Mouse (Mus musculus) kidney, adult 2 months (tissue): ENCODE measurements around the gene Plin4. TPM values are rescaled to one million over a fixed set of nuclear protein-coding genes. Genes with fewer than 3 reads are reported as not detected.

Source experiments
- DNase-seq: peaks from one replicate; pipeline ENCODE4 v3.0.0; 2021
- H3K27ac ChIP-seq: fragments of 200-500 bp; 2 replicates; pipeline ENCODE4 v1.5.1; 2012; ENCODE audit warnings: low read depth, low read length, control low read depth, inconsistent platforms; ENCODE audit not compliant: insufficient read depth
- H3K27me3 ChIP-seq: fragments of 200-500 bp; replicated peaks from 2 replicates; pipeline ENCODE4 v1.6.1; 2012; ENCODE audit warnings: mild to moderate bottlenecking, moderate library complexity, low read length, inconsistent platforms; ENCODE audit not compliant: control insufficient read depth, insufficient read depth
- H3K36me3 ChIP-seq: fragments of 200-500 bp; 2 replicates; pipeline ENCODE4 v1.6.1; 2012; ENCODE audit warnings: mild to moderate bottlenecking, moderate library complexity, low read length, inconsistent platforms; ENCODE audit not compliant: control insufficient read depth, insufficient read depth
- H3K4me1 ChIP-seq: fragments of 200-500 bp; 2 replicates; pipeline ENCODE4 v1.6.1; 2011; ENCODE audit warnings: low read length; ENCODE audit not compliant: control insufficient read depth, insufficient read depth
- H3K4me3 ChIP-seq: fragments of 200-500 bp; 2 replicates; pipeline ENCODE4 v1.5.1; 2011; ENCODE audit warnings: mild to moderate bottlenecking, low read depth, low read length, control low read depth; ENCODE audit not compliant: insufficient read depth
- CTCF ChIP-seq: fragments of 200-500 bp; conservative IDR thresholded peaks from 2 replicates; pipeline ENCODE4 v1.5.1; 2011; ENCODE audit warnings: low read depth, mild to moderate bottlenecking, control low read depth, low read length, moderate library complexity, mixed read lengths; ENCODE audit not compliant: insufficient read depth, insufficient read length
- POLR2A ChIP-seq: fragments of 200-500 bp; IDR thresholded peaks from one replicate; pipeline ENCODE4 v1.6.1; 2011; ENCODE audit warnings: low read depth, low read length, control low read depth
- WGBS: fragments of 180-500 bp; shearing (Covaris S2); methylation state at CpG from one replicate; pipeline ENCODE4 v1.1.7; 2018; 5-methylcytosine and 5-hydroxymethylcytosine counted together
- polyA plus RNA-seq: library from polyadenylated mRNA; depleted of rRNA; stranded (reverse); fragments of >200 nt; gene quantifications from 2 replicates; pipeline ENCODE4 v1.2.3, GENCODE M21; 2012

The Plin4 gene
- polyA plus RNA-seq, 1 experiment: 14.4 TPM

DNA sequence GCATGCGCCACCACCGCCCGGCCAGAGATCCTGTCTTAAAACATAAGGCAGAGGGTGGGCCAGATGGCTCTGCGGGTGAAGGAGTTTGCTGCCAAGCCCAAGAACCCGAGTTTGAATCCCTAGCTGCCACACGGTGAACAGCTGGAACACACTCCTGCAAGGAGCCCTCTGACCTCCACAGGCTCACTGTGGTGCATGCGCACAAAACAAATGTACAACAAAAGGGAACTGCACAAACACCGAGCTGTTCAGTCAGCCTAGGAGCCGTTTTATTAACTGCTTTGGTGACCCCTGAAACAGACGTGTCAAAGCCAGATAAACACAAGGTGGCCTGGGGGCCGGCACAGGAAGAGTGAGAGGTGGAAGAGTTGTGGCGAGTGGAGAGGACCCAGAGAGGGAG lies 9.8 kb upstream of the Plin4 start:
- no peaks in the 10 kb centered on the region for H3K27me3 ChIP-seq
- peak; percentile 40 for DNase-seq
- no peaks in the 10 kb centered on the region for H3K4me1 ChIP-seq
- WGBS: 38% methylated on average over 12 of the region's 12 CpGs
- TF ChIP-seq POLR2A (no peak), CTCF (0 out of 2 replicates have a peak, but pooled peaks have one; percentile 9)
- H3K4me3 ChIP-seq: no peak overlapping the region
- no peaks in the 10 kb centered on the region for H3K36me3 ChIP-seq
- H3K27ac ChIP-seq: peak overlapping the region; percentile 46; the same call in 1 of the 2 replicates

DNA sequence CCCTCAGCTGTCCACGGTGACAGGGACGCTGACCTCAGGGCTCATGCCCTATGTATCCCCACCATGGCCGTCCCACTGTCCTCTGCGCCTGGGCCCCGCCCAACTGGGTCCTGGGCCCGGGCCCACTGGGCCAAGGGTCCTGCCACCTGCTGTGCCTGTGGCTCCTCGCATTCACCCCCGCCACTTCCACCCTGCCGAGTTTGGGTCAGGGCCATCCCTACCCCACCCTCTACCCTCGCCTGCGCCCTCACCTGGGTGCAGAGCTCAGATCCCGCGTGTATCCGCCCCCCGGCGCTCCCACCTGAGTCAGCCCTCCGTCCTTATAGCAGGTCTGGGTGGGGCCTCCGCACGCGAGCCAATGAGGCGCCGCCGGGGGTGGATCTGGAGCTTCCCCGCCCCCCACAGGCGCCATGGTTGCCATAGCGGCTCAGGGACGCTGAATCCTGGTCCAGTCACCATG lies 7.7 kb upstream of the Plin4 start, which contains the start of gene Plin5:
Gene Plin5, minus strand, starts transcription at position 346 of the 460 bp plus-strand sequence.
- H3K27me3 ChIP-seq: no peaks in the 10 kb centered on the region
- no peak within 1 kb of the TSS for H3K27ac ChIP-seq
- peak; percentile 87 for DNase-seq

DNA sequence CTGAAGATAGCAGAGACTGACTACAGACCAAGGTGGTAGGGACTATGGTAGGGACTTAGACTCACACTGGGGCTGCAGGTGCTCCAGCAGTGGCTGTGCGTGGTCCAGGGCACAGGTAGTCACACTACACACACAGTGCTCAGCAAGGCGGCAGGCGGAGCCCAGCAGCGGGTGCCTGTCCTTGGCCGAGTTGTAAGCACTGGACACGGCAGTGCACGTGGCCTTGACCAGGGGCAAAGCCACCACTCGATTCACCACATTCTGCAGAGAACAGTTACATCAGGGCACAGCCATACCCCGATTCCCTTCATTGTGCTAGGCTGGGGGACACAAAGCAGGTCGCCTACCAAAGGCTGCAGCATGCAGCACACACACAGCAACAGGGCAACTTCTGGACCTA lies 6.6 kb upstream of the Plin4 start:
- TF ChIP-seq CTCF (no peak), POLR2A (no peak)
- DNase-seq: no peak
- no peaks in the 10 kb centered on the region for H3K36me3 ChIP-seq
- no peaks in the 10 kb centered on the region for H3K27me3 ChIP-seq
- H3K27ac ChIP-seq: no peak overlapping the region
- no peak overlapping the region for H3K4me3 ChIP-seq
- no peaks in the 10 kb centered on the region for H3K4me1 ChIP-seq
- 77% methylated on average over 10 of the region's 10 CpGs for WGBS

More for the DNA sequence above, 7.7 kb upstream of the Plin4 start, which contains the start of gene Plin5:
- Histone ChIP-seq H3K36me3 (no peaks in the 10 kb centered on the region), H3K4me1 (no peaks in the 10 kb centered on the region), H3K4me3 (peak within 1 kb of the TSS; percentile 34; the same call in 1 of the 2 replicates)
- 3% methylated on average over 27 of the region's 27 CpGs for WGBS
- no peak for TF ChIP-seq CTCF
- no peak for TF ChIP-seq POLR2A

DNA sequence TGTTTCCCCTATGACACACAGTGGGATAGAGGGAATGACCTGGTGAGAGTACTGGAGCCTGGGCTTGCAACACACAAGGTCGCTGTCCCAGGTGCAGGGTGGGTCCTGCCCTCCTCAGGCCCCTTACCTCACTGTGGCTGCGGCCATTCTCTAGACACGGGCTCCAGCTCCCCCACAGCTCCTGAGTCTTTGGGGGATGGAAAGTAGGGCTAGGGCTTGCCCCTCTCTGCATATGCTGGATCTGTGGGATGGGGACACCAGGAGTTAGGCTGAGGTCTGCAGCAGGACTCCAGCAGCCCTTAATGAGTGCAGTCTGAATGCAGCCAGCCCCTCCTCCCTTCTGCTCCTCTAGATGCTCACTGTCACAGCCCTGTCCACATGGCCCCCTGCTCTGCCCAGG lies 3.1 kb upstream of the Plin4 start:
- Histone ChIP-seq H3K36me3 (no peaks in the 10 kb centered on the region), H3K27ac (no peak overlapping the region), H3K4me3 (no peak overlapping the region), H3K4me1 (no peaks in the 10 kb centered on the region), H3K27me3 (no peaks in the 10 kb centered on the region)
- 85% methylated on average over 3 of the region's 3 CpGs for WGBS
- TF ChIP-seq CTCF (no peak), POLR2A (no peak)
- DNase-seq: no peak

DNA sequence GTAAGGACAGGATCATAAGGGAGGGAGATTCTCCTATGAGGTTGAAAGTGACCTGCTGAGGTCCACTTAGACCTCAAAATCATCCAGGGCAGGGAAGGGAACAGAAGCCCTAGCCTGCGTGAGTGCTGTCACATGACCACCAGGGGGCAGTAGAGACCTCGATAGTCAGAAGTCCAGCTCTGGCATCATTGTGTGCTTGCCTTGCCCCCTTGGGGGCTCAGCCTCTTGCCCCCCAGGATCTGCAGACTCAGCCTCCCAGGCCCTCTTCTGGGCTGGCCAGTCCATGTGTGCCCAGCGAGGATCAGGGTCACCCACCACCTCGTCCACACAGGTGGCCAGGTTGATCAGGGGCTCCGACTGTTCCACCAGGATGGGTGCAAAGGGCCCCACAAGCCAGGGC lies 2.3 kb upstream of the Plin4 start:
- TF ChIP-seq POLR2A (no peak), CTCF (peak; percentile 89)
- no peaks in the 10 kb centered on the region for H3K27me3 ChIP-seq

DNA sequence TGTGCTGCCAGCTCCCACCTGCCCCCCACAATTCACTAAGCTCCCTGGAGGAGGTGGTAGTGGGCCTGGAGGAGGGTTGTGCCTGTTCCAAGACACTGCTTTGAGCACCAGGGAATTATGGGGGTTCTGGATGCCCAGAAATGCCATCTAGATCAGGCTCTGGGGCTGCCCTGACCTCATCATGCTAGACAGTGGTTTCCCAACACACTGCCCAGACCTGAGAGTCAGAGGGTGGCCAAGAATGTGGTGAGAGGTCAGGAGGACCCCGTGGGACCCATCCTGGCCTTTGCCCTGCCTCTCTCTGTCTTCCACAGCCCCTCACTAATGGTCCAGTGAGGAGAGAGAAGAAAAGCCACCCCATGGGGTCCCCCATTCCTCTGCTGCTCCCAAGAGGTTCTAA lies 1.4 kb upstream of the Plin4 start:
- WGBS: 47% methylated on average over 1 of the region's 1 CpGs
- Histone ChIP-seq H3K4me1 (no peaks in the 10 kb centered on the region), H3K36me3 (no peaks in the 10 kb centered on the region), H3K27me3 (no peaks in the 10 kb centered on the region), H3K4me3 (no peak overlapping the region), H3K27ac (no peak overlapping the region)
- no peak for DNase-seq
- TF ChIP-seq CTCF (no peak), POLR2A (no peak)

More for the DNA sequence above, 2.3 kb upstream of the Plin4 start:
- 53% methylated on average over 5 of the region's 5 CpGs for WGBS
- DNase-seq: peak; percentile 69
- H3K4me1 ChIP-seq: no peaks in the 10 kb centered on the region
- H3K36me3 ChIP-seq: no peaks in the 10 kb centered on the region
- no peak overlapping the region for H3K27ac ChIP-seq
- H3K4me3 ChIP-seq: no peak overlapping the region

DNA sequence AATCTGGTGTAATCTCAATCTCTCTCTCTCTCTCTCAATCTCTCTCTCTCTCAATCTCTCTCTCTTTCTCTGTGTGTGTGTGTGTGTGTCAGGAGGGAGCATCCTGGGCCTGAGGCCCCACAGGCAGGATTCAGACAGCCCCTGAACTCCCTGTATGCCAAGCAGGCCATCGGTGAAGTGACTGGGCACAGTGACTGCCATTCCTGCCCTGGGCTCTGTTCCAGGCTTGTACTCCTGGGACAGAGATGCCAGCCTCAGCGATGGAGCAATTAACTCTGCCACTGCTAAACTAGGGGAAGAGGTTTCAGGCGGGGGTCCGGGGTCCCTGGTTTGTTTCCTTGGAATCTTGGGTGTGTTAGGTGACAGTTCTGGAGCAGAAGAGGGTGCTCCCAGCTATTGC lies 968 bp upstream of the Plin4 start:
- Histone ChIP-seq H3K4me1 (no peaks in the 10 kb centered on the region), H3K27ac (no peak overlapping the region)
- no peak for TF ChIP-seq CTCF

DNA sequence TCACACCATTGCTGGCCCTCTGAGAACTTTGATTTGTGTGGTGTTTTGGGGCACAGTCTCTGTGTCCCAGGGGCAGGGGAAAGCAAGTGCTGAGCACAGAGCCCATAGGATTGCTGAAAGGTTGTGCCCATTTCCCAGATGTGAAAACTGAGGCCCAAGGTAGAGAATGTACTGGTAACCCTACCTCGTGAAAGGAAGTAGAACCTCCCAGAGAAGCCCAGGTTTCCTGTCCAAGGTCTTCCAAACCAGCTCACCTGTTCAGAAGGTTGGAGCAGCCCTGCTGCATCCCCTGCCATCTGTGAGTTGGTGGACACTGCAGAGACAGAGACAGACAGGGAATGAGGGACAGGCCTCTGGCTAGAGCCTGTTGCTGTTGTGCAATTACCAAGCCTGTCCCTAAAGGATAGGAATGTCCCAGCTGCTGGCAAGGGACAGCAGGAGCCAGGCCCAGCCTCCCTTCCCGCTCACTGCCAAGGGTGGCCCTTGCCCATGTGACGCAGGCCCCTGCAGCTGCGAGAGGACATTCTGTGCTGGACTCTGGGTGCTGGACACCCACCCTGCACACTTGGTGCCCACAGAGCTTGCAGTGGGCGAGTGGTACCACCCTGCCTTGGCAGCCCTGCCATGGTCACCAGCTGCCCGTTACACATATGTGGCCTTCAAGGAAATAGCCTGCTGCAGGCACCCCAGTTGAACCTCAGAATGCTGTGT lies 1.1 kb downstream of the Plin4 start:
- H3K4me3 ChIP-seq: no peak overlapping the region
- 72% methylated on average over 6 of the region's 6 CpGs for WGBS
- no peaks in the 10 kb centered on the region for H3K4me1 ChIP-seq
- TF ChIP-seq POLR2A (no peak), CTCF (no peak)
- H3K27ac ChIP-seq: no peak overlapping the region
- no peaks in the 10 kb centered on the region for H3K27me3 ChIP-seq
- DNase-seq: peak; percentile 45
- H3K36me3 ChIP-seq: no peaks in the 10 kb centered on the region

More for the DNA sequence above, 968 bp upstream of the Plin4 start:
- 63% methylated on average over 4 of the region's 4 CpGs for WGBS
- no peak for DNase-seq
- no peaks in the 10 kb centered on the region for H3K27me3 ChIP-seq
- no peaks in the 10 kb centered on the region for H3K36me3 ChIP-seq
- H3K4me3 ChIP-seq: no peak overlapping the region
